Mouse (Mus musculus): Measurements from ENCODE around the gene Ubox5.

DNA sequence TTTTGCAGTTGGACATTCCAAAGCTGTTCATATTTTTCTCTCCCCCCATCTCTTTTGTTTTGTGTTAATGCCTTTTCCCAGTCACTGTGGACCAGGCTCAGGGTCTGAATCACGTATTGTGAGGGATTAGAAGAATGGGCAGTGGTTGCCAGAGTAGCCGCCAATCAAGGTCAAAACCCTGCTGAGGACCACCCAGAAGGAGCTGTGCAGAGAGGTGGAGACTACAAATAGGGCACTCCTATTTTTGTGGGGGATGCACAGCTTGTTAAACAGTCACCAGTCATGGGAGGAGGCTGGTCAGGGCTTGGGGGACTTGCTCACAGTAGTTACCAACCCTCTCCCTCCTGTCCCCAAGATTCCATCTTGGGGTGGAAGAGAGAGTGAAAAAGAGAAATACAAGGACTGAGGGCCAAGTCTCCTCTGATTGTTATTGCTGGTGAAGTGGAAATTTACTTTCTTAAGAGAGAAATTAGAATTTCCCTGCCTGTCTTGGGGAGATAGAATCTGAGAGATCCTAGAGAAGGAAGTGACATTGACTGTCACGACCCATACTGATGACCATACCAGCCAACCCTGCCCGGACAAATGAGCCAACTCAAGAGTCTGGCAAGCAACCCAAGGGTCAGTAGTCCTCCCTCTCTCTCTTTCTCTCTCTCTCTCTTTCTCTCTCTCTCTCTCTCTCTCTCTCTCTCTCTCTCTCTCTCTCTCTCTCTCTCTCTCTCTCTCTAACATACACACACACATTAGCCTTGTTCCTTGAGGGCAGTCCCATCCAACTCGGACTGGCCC, 3.2 kb upstream of the Ubox5 start:
- no peak for TF ChIP-seq POLR2A (IDR thresholded peaks at IDR 0.05; ENCODE audit: insufficient read depth, low read length)
- no peak for TF ChIP-seq EP300 (IDR thresholded peaks at IDR 0.05; ENCODE audit: insufficient read depth, low read depth, low read length)
- no peak for TF ChIP-seq CTCF (IDR thresholded peaks at IDR 0.05; ENCODE audit: low read depth, low read length)

Data from ES-Bruce4 (cell line).